Mouse (Mus musculus) E14TG2a.4 (cell line): ENCODE data around the gene Cdc6.
"Not testable (repeated sequence)": the region's sequence is repeated elsewhere in the genome, so short reads cannot be mapped to it uniquely, and the experiment has no call there.

Source experiments
- H3K27me3 ChIP-seq: 2 replicates; pipeline ENCODE4 v1.6.1; 2014; ENCODE audit warnings: low read length, control low read depth; ENCODE audit not compliant: insufficient read depth
- H3K36me3 ChIP-seq: 2 replicates; pipeline ENCODE4 v1.6.1; 2014; ENCODE audit warnings: low read length, control low read depth; ENCODE audit not compliant: insufficient read depth
- H3K4me1 ChIP-seq: replicated peaks from 2 replicates; pipeline ENCODE4 v1.6.1; 2014; ENCODE audit warnings: low read depth, low read length, control low read depth
- H3K4me3 ChIP-seq: replicated peaks from 2 replicates; pipeline ENCODE4 v1.5.1; 2014; ENCODE audit warnings: mild to moderate bottlenecking, low read length
- H3K9me3 ChIP-seq: 2 replicates; pipeline ENCODE4 v1.6.1; 2014; ENCODE audit warnings: low read length, control low read depth
- CTCF ChIP-seq: conservative IDR thresholded peaks from 2 replicates; pipeline ENCODE4 v1.5.1; 2014; ENCODE audit warnings: low read length
- NANOG ChIP-seq: IDR thresholded peaks from 2 replicates; pipeline ENCODE4 v1.6.1; 2014; ENCODE audit warnings: borderline replicate concordance, low read length, mixed read lengths
- POU5F1 ChIP-seq: IDR thresholded peaks from 2 replicates; pipeline ENCODE4 v1.6.1; 2014; ENCODE audit warnings: low read length, borderline replicate concordance

Cdc6 gene

DNA sequence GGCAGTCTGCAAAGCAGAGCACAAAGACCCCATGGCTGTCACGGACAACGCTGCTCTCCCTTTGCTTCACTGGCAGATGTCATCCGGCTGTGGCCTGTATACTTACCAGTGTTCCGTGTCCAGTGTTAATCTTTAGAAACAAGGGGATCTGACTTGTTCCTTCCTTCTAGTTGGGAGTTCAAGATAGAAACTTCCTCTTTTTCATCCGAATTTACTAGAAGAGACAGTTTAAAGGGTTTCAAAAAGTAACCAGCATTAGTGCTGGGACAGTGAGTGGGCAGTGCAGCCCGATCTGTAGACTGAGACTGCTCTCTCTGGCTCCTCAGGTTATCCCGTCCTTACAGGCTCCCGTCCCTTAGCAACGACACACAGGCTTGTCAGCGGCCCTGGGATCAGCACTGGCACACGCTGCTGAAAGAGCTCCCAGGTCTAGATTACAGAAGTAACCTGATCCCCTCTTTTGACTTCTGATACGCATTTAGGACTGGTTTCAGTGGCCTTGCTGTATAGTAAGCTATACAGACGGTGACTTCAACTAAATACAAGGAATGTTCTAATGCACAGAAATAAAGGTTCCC, 9.9 kb downstream of the Cdc6 start:
- no peak for TF ChIP-seq POU5F1
- TF ChIP-seq NANOG: no peak
- TF ChIP-seq CTCF: no peak
- Histone ChIP-seq H3K4me3 (no peak overlapping the region), H3K4me1 (peaks cover 40% of the 10 kb centered on the region), H3K27me3 (no peaks in the 10 kb centered on the region), H3K9me3 (no peaks in the 10 kb centered on the region), H3K36me3 (peaks cover 100% of the 10 kb centered on the region)

DNA sequence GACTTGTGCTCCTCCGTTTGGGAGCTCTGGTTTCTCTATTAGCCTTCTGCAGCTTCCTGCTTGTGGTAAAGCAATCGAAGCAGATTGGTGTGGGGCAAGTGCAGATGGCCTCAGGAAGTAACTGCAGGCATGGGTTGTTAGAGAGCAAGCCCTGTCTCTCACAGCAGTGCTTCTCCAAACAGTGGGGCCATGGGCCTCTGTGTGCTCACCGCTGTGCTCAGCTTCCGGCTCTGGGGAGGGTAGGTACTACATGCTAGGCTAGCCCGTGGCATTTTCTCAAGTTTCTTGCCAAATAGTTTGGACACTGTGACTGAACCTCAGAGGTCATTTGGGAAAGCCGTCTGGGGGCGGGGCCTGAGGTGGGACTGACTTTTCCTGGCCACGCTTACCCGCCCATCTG, 10.6 kb downstream of the Cdc6 start:
- Histone ChIP-seq H3K4me1 (peaks cover 47% of the 10 kb centered on the region), H3K9me3 (no peaks in the 10 kb centered on the region), H3K27me3 (no peaks in the 10 kb centered on the region), H3K4me3 (no peak overlapping the region), H3K36me3 (peaks cover 100% of the 10 kb centered on the region)
- TF ChIP-seq CTCF: no peak
- no peak for TF ChIP-seq NANOG
- no peak for TF ChIP-seq POU5F1

- TF ChIP-seq CTCF (no peak), POU5F1 (no peak)
- Histone ChIP-seq H3K36me3 (peaks cover 99% of the 10 kb centered on the region), H3K27me3 (no peaks in the 10 kb centered on the region), H3K9me3 (no peaks in the 10 kb centered on the region), H3K4me3 (no peak overlapping the region), H3K4me1 (peaks cover 54% of the 10 kb centered on the region)
Observed at GRCm38 (mm10) chr11:98919009-98919408, 11.4 kb downstream of the Cdc6 start.

DNA sequence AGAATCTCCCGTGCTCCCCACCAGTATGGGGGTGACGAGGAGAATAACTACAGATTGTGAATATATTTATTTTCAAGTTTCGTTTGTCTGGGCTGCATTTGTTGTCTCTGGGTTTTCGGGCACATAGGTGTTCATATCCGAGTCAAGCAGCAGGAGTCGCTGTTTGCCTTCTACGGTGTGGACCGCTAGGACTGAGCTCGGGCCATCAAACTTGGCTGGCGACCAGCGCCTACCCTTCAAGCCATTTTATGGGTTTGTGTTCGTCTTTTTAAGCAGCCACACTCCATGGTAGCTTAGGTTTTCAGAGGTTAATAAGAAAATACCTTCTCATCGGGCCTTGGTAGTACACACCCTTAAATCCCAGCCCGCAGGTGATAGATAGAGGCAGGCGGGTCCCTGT, 14.2 kb downstream of the Cdc6 start:
- H3K4me3 ChIP-seq, H3K27me3 ChIP-seq, H3K9me3 ChIP-seq: not testable (repeated sequence)
- Histone ChIP-seq H3K36me3 (peaks cover 74% of the 10 kb centered on the region), H3K4me1 (peaks cover 82% of the 10 kb centered on the region)
- TF ChIP-seq CTCF: peak; percentile 39

DNA sequence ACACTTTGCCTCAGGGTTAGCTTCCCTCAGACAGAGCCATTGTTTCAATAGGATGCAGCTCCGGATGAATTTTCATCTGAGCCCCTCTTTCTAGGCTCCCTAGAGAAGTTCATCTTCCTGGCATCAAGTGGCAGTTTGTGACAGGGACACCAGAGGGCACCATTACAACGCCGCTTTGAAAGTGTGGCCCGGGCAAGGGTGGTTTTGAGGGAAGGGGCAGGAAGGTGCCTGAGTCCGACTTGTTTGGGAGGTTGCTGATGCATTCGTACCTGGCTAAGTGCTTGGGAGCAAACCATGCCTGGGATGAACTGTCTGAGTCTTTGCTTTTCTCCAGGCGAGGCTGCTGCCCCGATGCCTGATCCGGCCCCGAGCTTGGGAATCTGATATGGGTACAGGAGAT, 14.7 kb downstream of the Cdc6 start:
- TF ChIP-seq CTCF: peak; percentile 45
- H3K27me3 ChIP-seq, H3K4me3 ChIP-seq, H3K9me3 ChIP-seq: not testable (repeated sequence)
- H3K4me1 ChIP-seq: peaks cover 83% of the 10 kb centered on the region
- H3K36me3 ChIP-seq: peaks cover 69% of the 10 kb centered on the region

DNA sequence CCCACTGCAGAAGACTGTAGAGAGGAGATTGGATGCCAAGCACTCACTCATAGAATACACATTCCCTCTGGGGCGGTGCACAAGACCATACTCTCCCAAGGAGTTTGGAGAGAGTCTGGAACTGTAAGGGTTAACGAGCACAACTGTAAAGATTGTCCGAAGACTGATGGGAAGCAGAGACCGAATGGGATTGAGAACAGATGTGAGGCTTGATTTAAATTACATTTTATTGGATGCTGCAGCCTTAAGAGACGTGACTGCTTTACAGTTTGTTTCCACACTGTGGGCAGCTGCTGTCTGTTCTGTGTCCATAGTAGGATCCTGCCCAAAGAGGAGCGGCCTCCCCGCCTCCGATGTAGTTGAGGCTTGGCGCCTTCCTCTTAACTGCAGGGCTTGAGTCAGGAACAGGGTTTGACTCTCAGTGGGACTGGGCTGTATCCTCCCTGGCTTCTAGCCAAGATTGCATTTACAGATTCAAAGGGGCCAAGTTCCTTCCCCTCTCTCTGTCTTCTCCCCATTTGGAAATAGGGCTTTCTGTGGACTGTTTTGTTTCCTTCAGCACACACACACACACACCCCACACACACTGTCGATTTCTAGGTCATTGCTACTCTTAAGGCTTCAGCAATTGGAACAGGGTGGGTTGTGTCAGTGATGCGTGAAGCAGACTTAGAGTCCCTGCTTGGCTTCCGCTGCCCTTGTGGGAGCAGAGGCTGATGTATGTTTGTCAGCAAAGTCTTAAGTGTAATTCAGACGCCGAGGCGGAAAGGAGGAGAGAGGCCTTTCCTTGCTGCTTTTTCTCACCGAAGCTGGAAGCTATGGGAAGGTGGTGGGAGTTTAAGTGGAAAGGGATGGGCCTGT, 15.5 kb downstream of the Cdc6 start:
- not testable (repeated sequence) for H3K4me3 ChIP-seq, H3K27me3 ChIP-seq, H3K9me3 ChIP-seq
- Histone ChIP-seq H3K4me1 (peaks cover 83% of the 10 kb centered on the region), H3K36me3 (peaks cover 61% of the 10 kb centered on the region)

GRCm38 (mm10) chr11:98924633-98925175, 17.1 kb downstream of the Cdc6 start:
- H3K36me3 ChIP-seq: peaks cover 45% of the 10 kb centered on the region
- H3K9me3 ChIP-seq: no peaks in the 10 kb centered on the region
- peaks cover 83% of the 10 kb centered on the region for H3K4me1 ChIP-seq
- H3K4me3 ChIP-seq: peak overlapping the region; percentile 59
- TF ChIP-seq CTCF (no peak), NANOG (no peak), POU5F1 (no peak)
- H3K27me3 ChIP-seq: peaks cover 22% of the 10 kb centered on the region

DNA sequence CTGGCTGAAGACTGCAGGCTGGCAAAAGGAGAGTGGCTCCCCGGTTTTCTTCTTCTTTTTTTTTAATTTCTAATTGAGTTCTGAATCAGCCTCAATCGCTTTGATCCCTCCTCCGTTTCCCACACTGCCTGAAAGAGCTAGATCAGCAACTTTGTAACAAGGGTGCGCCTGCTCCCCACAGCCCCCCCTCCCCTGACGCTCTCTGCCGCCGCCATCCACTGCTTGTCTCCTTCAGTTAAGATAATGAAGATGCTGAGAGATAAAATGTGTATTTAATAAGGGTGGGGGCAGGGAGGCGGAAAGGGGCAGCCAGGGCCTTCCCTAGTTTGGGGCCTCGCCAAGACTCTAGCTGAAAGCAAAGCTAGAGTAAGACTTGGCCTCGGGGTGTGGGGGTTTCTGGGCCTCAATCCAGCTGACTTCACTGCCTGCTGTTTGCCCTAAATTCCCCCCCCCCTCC, 17.7 kb downstream of the Cdc6 start:
- peaks cover 26% of the 10 kb centered on the region for H3K27me3 ChIP-seq
- H3K36me3 ChIP-seq: peaks cover 39% of the 10 kb centered on the region
- peak overlapping the region; percentile 59 for H3K4me3 ChIP-seq
- TF ChIP-seq NANOG (no peak), POU5F1 (no peak), CTCF (no peak)
- no peaks in the 10 kb centered on the region for H3K9me3 ChIP-seq
- peaks cover 88% of the 10 kb centered on the region for H3K4me1 ChIP-seq

DNA sequence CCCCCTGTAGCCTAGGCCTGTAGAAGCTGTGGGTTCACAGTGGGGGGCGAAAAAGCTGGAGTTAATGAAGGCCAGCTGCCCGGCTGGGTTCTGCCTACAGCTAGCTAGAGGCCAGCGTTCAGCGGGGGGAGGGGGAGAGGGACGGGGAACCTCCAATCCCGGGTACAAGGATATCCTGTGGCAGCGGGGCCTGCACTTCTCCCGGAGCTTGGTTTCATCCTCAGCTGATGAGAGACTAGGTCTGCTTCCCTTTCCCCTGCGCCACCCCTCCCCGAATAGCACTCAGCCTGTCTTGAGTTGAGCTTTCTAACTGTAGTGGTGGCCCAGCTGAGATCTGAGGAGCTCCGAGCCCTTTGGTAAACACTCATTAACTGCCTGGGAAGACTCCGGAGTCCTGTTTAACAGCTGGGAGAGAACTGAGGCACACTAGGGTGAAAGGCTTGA, 18.3 kb downstream of the Cdc6 start:
- Histone ChIP-seq H3K36me3 (peaks cover 33% of the 10 kb centered on the region), H3K9me3 (no peaks in the 10 kb centered on the region), H3K27me3 (peaks cover 31% of the 10 kb centered on the region), H3K4me1 (peaks cover 93% of the 10 kb centered on the region), H3K4me3 (peak overlapping the region; percentile 59)
- TF ChIP-seq CTCF: no peak
- no peak for TF ChIP-seq POU5F1
- TF ChIP-seq NANOG: no peak
